Mouse (Mus musculus): Measurements from ENCODE around the gene Tcea2.

Tcea2 gene

GRCm38 (mm10) chr2:181675454-181675853 is 4.7 kb upstream of the Tcea2 start:
- no peak for DNase-seq (ENCODE audit: low spot score in 2 of 2)

GRCm38 (mm10) chr2:181676424-181676823 is 3.7 kb upstream of the Tcea2 start:
- DNase-seq (ENCODE audit: low spot score in 2 of 2), result no peak

- DNase-seq (ENCODE audit: low spot score in 2 of 2), result no peak
Observed at GRCm38 (mm10) chr2:181677096-181677754, 2.9 kb upstream of the Tcea2 start.

DNA sequence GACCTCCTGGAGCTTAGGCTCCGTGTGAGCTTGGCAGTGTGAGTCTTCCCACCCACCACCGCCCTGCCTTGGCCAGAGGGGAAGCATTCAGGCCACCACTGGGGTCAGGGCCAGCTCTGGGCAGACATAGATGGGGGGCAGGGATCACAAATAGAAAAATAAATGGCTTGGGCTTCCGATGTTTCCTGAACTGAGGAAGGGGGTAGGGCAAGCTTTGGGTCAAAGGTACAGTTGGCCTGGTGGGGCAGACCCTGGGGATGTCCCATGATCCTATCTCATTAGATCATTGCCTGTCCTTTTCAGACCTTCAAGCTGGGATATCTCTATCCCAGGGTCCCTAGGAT is 2.4 kb upstream of the Tcea2 start:
- DNase-seq (ENCODE audit: low spot score in 2 of 2), result no peak

DNA sequence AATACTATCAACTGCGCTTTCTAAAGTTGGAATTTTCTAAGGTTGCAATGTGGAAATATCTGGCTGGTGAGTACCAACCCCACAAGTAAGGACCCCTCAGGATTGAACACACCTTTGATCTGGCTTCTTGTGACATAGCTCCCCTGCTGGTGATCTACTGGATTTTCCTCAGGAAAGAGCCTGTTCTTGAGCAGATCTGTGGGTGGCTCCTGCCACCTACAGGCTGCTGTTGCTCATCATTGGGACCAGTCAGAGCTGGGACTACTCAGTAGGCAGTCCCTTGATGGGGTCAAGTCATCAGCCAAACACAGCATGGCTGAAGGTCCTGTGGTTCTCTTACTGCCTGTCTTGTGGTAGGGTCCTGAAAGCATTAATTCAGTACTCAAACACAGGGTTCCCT is 1.3 kb upstream of the Tcea2 start:
- DNase-seq (ENCODE audit: low spot score in 2 of 2), result peak in 1 of 2 experiments; percentile 54

GRCm38 (mm10) chr2:181680716-181681117 is 607 bp downstream of the Tcea2 start:
- DNase-seq (ENCODE audit: low spot score in 2 of 2), result no peak

DNA sequence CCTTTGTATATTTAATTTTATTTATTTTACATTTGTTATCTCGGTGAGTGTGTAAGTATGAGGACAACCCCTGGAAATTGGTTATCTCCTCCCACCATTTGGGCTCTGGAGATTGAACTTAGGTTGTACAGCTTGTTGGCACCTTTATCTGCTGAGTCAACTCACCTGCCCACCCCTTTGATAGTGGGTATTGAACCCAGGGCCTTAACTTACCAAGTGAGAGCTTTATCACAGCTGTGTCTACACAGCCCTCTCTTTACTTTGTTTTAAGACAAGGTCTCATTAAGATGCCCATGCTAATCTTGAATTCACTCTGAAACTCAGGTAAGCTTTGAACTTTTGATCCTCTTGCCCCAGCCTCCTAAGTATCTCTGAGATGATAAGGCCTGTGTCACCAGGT is 1.9 kb downstream of the Tcea2 start:
- no peak for DNase-seq (ENCODE audit: low spot score in 2 of 2)

GRCm38 (mm10) chr2:181683381-181683780 is 3.3 kb downstream of the Tcea2 start:
- DNase-seq (ENCODE audit: low spot score in 2 of 2), result no peak

DNA sequence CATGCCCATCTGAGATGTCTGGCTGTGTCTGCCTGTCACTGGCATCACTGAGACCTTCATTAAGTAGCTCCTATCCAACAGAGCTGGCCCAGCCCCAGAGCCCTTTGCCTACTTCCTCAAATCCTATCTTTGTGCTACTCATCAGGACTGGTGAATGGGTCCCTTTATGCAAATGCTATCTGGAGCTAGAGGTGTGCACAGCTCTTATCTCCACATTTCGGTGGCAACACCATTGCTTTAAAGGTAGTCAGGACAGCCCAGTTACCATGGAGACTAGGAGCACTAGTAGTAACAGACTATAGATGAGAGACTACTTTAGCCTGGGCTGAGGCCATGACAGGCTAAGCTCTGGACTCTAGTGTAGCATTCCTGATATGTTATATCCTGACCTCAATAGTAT is 4.6 kb downstream of the Tcea2 start:
- DNase-seq (ENCODE audit: low spot score in 2 of 2), result no peak

GRCm38 (mm10) chr2:181685686-181686085 is 5.6 kb downstream of the Tcea2 start:
- DNase-seq (ENCODE audit: low spot score in 2 of 2), result no peak

DNA sequence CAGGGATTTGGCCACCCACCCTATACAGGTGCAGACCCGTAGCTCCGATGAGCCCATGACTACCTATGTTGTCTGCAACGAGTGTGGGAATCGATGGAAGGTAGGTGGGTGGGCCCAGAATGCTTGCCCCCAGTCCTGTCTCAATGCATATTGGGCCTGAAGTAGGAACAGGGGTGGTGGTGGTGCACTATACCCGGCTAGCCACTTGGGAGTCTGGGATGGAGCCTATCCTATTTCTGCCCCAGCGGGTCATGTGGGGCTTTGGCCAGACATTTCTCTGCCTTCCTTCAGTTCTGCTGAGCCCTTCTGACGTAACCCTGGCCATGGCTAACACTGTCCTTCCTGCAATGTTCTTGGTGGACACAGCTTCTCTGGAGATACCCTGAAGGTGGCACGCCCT is 7.5 kb downstream of the Tcea2 start:
- no peak for DNase-seq (ENCODE audit: low spot score in 2 of 2)

DNA sequence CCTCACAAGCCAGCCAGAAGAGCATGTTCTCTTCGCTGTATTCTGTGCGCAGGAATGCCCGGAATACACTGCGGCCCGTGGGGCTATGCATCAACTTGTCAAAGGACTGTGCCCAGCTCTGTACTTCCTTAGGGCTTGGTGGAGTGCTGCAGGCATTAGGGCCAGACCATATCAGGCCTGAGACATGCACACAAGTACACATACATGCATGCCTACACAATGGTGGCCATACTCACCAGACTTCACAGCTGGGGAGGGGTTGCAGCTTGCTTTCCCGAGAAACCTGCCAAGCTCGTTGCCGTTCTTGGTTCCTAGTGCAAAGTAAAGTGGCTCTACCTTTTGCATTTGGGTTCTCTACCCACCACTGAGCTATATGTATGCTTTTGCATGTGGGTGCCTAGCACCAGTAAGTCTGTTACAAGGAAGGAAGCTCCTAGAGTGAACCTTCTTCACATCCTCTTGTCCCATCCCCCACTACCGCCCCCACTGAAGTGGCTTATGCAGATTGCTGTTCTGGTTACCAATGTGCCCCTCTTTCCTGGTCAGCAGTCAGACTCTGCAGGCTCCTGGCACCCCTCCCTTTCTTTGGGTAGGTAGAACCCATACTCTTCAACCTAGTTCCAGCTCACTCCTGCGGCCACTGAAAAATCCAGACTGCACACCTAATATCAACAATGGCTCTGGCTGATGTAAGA is 9.5 kb downstream of the Tcea2 start:
- DNase-seq (ENCODE audit: low spot score in 2 of 2), result no peak

DNA sequence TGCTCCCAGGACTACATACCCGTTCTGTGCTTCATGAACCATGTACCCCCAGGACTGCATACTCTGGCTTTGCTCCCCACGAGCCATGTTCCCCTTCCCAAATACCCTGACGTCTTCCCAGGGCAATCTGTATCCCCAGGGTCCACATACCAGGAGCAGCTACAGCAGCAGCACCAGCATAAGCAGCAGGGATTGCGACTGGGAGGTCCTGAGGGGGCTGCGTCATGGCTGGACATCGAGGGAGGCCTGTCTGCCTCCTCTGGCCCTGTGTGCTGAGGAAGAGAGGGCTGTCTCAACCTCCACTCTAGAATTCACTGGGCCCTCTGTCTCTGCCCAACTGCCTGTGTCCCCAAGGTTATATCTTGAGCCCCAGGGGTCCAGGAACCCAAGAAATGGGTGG is 11.0 kb downstream of the Tcea2 start:
- no peak for DNase-seq (ENCODE audit: low spot score in 2 of 2)

DNA sequence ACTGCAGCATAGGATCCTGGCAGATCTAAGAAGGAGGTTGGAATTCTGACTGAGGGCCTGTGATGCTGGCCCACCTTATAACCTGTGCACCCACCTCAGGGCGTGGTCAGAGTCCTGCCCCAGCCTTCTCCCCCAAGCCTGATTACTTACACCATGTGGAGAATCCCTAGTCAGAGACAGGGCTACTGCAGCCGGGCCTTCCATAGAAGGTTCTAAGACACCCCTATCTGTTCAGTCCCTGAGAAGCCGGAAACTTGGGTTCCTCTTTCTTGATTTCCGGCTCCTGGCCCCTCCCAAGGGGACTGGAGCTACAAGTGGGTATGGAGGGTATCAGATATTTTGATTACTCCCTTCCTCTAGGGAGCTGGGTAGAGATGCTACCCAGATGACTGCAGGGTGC is 11.5 kb downstream of the Tcea2 start:
- DNase-seq (ENCODE audit: low spot score in 2 of 2), result no peak

DNA sequence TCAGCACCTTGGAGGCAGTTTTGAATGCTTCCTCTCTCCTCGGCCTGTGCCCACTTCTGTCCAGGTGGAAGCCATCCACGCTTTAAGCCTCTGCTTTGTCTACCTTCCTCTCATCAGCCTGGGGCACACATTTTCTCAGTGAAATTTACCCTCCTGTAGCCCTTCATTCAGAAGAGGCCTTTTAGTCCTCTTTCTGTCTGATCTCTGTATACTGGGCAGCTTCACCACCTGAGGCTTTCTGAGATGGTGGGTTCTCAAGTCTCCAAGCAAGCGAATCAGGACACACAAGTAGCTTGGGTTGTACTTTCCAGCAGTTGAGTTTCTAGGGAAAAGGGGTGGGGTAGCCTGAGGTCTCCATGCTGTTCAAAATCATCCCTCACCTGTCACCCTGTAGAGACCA is 12.2 kb downstream of the Tcea2 start:
- no peak for DNase-seq (ENCODE audit: low spot score in 2 of 2)

DNA sequence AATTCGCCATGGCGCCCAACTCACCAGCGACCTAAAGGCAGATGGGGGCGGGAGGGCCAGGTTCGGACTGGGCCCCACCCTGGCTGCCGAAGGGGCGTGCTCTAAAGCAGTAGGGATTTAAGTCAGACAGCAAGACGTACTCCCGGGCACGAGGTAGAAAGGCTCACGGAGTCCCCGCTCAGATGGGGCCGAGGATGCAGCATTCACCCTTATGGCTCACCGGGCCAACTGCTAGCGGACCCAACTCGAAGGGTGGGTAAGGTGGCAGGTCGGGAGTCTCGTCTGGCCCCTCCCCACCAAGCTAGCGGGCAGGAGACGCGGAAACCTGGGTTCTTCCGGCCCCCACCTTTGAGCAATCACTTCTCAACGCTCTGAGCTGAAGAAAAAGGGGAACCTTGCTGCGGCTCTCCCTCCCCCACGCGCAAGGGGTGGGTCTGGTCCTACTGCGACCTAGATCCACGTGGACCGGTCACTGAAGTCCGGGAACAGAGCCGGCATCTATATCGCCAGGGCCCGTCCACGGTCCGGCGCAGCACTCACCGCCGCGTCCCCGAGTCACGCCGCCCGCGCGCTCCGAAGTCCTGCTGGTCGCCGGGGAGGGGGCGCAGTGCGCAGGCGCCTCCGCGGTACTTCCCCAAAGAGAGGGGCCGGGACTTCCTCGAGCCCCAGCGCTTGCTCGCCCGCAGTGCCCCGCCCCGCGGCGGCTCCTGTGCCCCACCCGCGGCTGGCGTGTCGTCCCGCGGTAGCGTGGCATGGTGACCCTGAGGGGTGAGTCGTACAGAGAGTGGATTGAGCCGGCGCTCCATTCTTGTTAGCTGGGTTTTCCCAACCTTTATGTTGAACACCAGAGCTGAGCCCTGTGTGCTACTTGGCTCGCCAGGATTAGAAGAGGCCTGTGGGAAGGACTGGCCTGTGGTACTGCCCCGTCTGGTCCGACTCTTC is 13.5 kb downstream of the Tcea2 start, which contains the start of gene Rgs19:
Rgs19 (minus strand) TSS at position 639 of the 942 bp plus-strand sequence.
- DNase-seq (ENCODE audit: low spot score in 2 of 2), result peak; percentile 65 to 73

DNA sequence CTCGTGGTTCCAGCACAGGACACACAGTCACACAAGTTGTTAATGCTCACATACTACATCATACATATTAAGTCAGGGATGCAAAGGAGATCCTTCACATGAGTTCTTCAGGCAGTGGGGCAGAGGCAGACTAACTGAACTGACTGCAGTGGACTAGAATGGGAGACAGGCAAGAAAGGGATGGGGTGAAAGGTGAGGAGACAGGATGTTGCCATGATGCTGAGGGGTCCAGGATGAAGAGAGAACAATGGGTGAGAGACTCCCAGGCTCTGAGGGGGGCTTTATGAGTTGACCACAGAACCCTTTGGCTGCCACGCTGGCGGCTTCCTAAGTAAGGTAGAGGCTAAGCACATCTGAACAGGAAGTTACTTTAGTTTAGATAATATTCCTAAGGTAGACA is 14.5 kb downstream of the Tcea2 start:
- DNase-seq (ENCODE audit: low spot score in 2 of 2), result no peak

DNA sequence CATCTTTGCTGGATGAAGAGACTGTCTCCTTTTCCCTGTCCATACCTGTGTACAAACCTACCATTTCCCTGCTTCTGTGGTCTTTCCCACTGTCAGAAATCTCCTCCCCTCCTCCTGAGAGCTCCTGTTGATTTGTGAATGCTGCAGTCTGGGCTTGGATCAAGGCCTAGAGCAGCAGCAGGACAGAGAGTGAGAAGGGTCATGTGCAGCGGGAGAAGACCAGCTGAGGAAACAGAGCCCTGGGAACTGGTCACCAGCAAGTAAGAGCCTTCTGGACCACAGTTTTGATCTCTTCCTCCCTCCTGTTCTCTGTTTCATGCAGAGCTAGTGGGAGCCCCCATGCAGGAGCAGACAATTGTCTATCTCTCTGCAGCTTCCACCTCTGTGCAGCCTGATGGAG is 15.7 kb downstream of the Tcea2 start:
- DNase-seq (ENCODE audit: low spot score in 2 of 2), result peak in 1 of 2 experiments; percentile 3

- no peak for DNase-seq (ENCODE audit: low spot score in 2 of 2)
Observed at GRCm38 (mm10) chr2:181696801-181697420, 16.8 kb downstream of the Tcea2 start.

DNA sequence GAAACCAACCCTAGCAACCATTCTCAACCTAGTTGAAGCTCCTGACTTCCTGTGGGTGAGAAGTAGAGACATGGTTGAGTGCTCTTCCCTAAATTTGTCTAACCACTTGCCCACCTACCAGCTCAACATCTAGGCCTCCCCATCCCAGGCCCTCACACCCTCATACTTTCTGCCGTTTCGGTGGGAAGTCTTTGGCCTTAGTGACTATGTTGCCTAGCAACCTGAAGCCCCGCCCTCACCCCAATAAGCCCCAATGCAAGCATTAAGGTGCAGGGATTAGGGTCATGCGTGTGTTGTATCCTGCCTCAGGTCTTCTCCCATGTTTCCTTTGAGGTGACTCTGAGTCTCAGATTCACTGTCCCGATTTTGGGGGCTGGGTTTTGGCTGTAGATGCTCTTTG is 18.1 kb downstream of the Tcea2 start, which contains the start of gene Lkaaear1:
Lkaaear1 (minus strand) TSS at position 202 of the 400 bp plus-strand sequence.
- DNase-seq (ENCODE audit: low spot score in 2 of 2), result no peak

DNA sequence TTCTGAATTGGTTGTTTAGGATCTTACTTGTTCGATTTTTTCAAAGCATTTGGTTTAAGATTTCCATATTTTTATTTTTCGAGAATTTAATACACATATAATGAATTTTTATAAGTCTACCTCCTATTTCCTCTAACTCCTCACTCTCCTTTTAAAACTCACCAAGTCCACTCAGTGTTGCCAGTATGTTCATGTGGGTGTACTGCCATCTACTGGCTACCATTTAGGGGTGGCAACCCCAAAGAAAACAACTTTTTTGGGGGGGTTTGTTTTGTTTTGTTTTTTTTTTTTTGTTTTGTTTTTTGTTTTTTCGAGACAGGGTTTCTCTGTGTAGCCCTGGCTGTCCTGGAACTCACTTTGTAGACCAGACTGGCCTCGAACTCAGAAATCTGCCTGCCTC is 26.6 kb downstream of the Tcea2 start:
- no peak for DNase-seq (ENCODE audit: low spot score in 2 of 2)

GRCm38 (mm10) chr2:181713749-181714148 is 33.6 kb downstream of the Tcea2 start:
- DNase-seq (ENCODE audit: low spot score in 2 of 2), result no peak
